Mouse (Mus musculus): ENCODE measurements around the gene Fgf18. TPM values are rescaled to one million over a fixed set of nuclear protein-coding genes. Genes with fewer than 3 reads are reported as not detected.
A peak's percentile ranks its signal among the peaks of the same experiment; 100 is the strongest.

Fgf18 gene
- polyA plus RNA-seq, 1 experiment from 2014 or later, result 9.2 TPM

DNA sequence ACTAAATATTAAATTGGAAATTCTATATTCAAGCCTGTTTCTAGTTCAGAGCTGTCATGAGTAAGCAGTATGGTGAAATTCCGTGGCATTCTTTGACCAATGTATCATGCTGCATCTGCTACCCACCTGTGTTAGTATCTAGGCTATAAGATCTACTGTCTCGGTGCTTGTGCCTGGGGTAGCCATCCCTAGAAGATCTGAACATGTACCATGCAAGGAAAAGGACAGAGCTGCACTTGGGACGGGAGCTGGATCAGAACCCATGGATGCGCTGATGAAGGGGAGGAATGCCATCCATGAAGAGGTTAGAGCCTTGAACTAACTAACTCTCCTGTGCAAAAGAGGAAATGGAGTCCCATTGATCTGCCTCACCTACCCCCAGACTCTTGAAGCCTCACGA lies 8.5 kb downstream of the Fgf18 start:
- peaks cover 8% of the 10 kb centered on the region; the same call in 1 of the 2 replicates for H3K27me3 ChIP-seq (replicated peaks)
- no peaks in the 10 kb centered on the region for H3K9me3 ChIP-seq (replicated peaks)
- H3K36me3 ChIP-seq, result no peaks in the 10 kb centered on the region
- 92% methylated on average over 5 of the region's 5 CpGs for WGBS
- H3K27ac ChIP-seq (replicated peaks), result no peak overlapping the region
- H3K4me3 ChIP-seq (replicated peaks), result no peak overlapping the region
- no peak overlapping the region for H3K4me2 ChIP-seq
- peaks cover 3% of the 10 kb centered on the region for H3K4me1 ChIP-seq
- no peak for ATAC-seq (ENCODE audit: low FRiP score)
- H3K9ac ChIP-seq (replicated peaks), result no peak overlapping the region

- H3K4me3 ChIP-seq (replicated peaks), result no peak overlapping the region
- WGBS, result 90% methylated on average over 8 of the region's 8 CpGs
- no peak overlapping the region for H3K9ac ChIP-seq (replicated peaks)
- H3K4me2 ChIP-seq, result no peak overlapping the region
- no peak for ATAC-seq (ENCODE audit: low FRiP score)
- H3K9me3 ChIP-seq (replicated peaks), result no peaks in the 10 kb centered on the region
- H3K36me3 ChIP-seq, result no peaks in the 10 kb centered on the region
- no peaks in the 10 kb centered on the region for H3K4me1 ChIP-seq
- no peak overlapping the region for H3K27ac ChIP-seq (replicated peaks)
- no peaks in the 10 kb centered on the region for H3K27me3 ChIP-seq (replicated peaks)
These were observed 12.7 kb downstream of the Fgf18 start for GRCm38 (mm10) chr11:33134391-33134986.

DNA sequence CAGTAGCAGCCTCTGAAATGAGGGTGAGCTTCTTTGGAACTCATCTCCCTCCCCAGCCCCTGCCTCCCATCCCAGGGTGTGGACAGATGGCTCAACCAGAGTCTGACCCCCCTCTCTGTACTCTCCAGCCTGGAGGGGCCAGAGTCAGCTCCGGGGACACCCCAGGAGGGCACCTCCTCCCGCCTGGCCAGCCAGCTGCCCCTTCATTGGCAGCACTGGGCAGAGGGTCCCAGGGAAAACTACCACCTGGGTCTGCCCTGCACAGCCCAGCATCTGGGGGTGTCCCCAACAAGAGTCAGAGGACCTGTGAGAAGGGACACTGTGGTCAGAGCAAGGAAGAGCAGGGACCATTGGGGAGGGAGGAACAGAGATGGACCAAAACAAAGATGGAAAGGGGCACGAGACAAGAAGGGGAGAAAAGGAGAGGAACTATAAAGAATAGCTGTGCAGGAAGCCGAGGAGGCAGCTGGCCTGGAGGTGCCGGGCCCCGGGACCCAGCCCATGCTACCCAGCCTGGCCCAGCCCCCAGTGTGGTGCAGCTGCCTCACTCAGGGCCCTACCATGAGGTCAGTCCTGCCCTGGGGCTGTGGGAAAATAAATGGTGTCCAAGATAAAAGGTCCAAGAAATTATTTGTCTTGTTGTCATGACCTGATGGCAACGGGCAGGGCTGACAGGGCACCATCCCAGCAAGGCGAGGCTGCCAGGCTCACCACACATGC lies 14.4 kb downstream of the Fgf18 start:
- WGBS, result 37% methylated on average over 8 of the region's 8 CpGs
- Histone ChIP-seq H3K9ac (replicated peaks) (no peak overlapping the region), H3K4me1 (no peaks in the 10 kb centered on the region), H3K4me2 (no peak overlapping the region), H3K36me3 (no peaks in the 10 kb centered on the region), H3K4me3 (replicated peaks) (no peak overlapping the region), H3K9me3 (replicated peaks) (no peaks in the 10 kb centered on the region), H3K27me3 (replicated peaks) (no peaks in the 10 kb centered on the region), H3K27ac (replicated peaks) (no peak overlapping the region)
- no peak for ATAC-seq (ENCODE audit: low FRiP score)

- Histone ChIP-seq H3K27me3 (replicated peaks) (peaks cover 12% of the 10 kb centered on the region), H3K4me2 (no peak overlapping the region)
- no peak for ATAC-seq (ENCODE audit: low FRiP score)
These were observed 20.1 kb downstream of the Fgf18 start for GRCm38 (mm10) chr11:33127058-33127457.

GRCm38 (mm10) chr11:33122575-33123268 lies 24.5 kb downstream of the Fgf18 start:
- ATAC-seq (ENCODE audit: low FRiP score), result no peak
- no peaks in the 10 kb centered on the region for H3K9me3 ChIP-seq (replicated peaks)
- peaks cover 8% of the 10 kb centered on the region for H3K4me1 ChIP-seq
- no peaks in the 10 kb centered on the region for H3K36me3 ChIP-seq
- H3K9ac ChIP-seq (replicated peaks), result no peak overlapping the region; the same call in 1 of the 2 replicates
- H3K27me3 ChIP-seq (replicated peaks), result peaks cover 14% of the 10 kb centered on the region
- peak overlapping the region; percentile 50 for H3K4me2 ChIP-seq
- H3K4me3 ChIP-seq (replicated peaks), result peak overlapping the region; percentile 4
- WGBS, result 4% methylated on average over 37 of the region's 37 CpGs
- no peak overlapping the region for H3K27ac ChIP-seq (replicated peaks)

More at GRCm38 (mm10) chr11:33127058-33127457, 20.1 kb downstream of the Fgf18 start:
- Histone ChIP-seq H3K4me3 (replicated peaks) (no peak overlapping the region), H3K36me3 (no peaks in the 10 kb centered on the region), H3K9me3 (replicated peaks) (no peaks in the 10 kb centered on the region), H3K4me1 (peaks cover 8% of the 10 kb centered on the region), H3K27ac (replicated peaks) (no peak overlapping the region), H3K9ac (replicated peaks) (no peak overlapping the region)

- H3K36me3 ChIP-seq, result no peaks in the 10 kb centered on the region
- peaks cover 14% of the 10 kb centered on the region for H3K27me3 ChIP-seq (replicated peaks)
- H3K4me3 ChIP-seq (replicated peaks), result no peak overlapping the region
- H3K9me3 ChIP-seq (replicated peaks), result no peaks in the 10 kb centered on the region
- H3K27ac ChIP-seq (replicated peaks), result no peak overlapping the region
- H3K9ac ChIP-seq (replicated peaks), result no peak overlapping the region
- no peak overlapping the region for H3K4me2 ChIP-seq
- WGBS, result 78% methylated on average over 8 of the region's 8 CpGs
- ATAC-seq (ENCODE audit: low FRiP score), result no peak
- peaks cover 8% of the 10 kb centered on the region for H3K4me1 ChIP-seq
These were observed 27.6 kb downstream of the Fgf18 start for GRCm38 (mm10) chr11:33119556-33119955.

DNA sequence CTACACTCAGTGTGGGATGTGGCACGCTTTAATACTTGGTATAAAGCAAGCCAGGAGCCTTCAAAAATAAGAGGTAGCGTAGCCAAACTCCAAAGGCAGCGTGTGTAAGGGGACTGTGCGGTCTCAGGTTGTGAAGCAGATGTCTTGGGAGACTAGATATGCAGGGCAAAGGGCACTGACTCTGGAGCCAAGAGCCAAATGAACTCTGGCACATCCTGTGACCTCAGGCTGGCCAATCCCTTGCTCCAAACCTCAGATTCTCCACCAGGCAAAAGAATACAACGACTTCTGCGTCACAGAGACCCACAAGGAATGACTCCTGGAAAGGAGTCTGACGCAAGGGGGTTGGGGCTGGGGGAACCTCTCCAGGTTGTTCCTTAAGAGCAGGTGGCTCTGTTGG lies 28.1 kb downstream of the Fgf18 start:
- no peak overlapping the region for H3K4me3 ChIP-seq (replicated peaks)
- H3K9ac ChIP-seq (replicated peaks), result no peak overlapping the region
- ATAC-seq (ENCODE audit: low FRiP score), result no peak
- no peaks in the 10 kb centered on the region for H3K9me3 ChIP-seq (replicated peaks)
- peaks cover 14% of the 10 kb centered on the region for H3K27me3 ChIP-seq (replicated peaks)
- WGBS, result 88% methylated on average over 7 of the region's 7 CpGs
- no peak overlapping the region for H3K27ac ChIP-seq (replicated peaks)
- H3K4me2 ChIP-seq, result no peak overlapping the region
- no peaks in the 10 kb centered on the region for H3K36me3 ChIP-seq
- peaks cover 8% of the 10 kb centered on the region for H3K4me1 ChIP-seq

DNA sequence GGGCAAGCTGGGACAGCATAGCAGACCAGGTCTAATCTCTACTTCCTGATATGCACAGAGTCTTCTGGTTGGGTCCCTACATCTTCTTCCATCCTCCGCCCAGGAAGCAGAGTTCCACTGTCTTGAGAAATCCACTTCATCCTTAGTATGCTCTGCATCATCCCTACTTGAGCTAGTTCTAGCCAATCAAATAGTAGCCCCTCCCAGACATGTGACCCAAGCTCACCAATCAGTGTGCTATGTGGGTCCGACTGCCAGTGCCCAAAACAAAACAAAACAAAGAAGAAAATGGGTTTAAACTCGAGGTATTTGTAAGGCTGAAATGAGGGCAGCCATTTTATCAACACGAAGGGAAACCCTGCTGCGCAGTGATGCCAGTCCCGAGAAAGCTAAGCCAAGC lies 28.7 kb downstream of the Fgf18 start:
- Histone ChIP-seq H3K36me3 (no peaks in the 10 kb centered on the region), H3K4me1 (peaks cover 8% of the 10 kb centered on the region), H3K9ac (replicated peaks) (no peak overlapping the region), H3K4me2 (no peak overlapping the region), H3K4me3 (replicated peaks) (no peak overlapping the region), H3K27me3 (replicated peaks) (peaks cover 8% of the 10 kb centered on the region; the same call in 1 of the 2 replicates), H3K9me3 (replicated peaks) (no peaks in the 10 kb centered on the region), H3K27ac (replicated peaks) (no peak overlapping the region)
- WGBS, result 78% methylated on average over 6 of the region's 6 CpGs
- no peak for ATAC-seq (ENCODE audit: low FRiP score)

DNA sequence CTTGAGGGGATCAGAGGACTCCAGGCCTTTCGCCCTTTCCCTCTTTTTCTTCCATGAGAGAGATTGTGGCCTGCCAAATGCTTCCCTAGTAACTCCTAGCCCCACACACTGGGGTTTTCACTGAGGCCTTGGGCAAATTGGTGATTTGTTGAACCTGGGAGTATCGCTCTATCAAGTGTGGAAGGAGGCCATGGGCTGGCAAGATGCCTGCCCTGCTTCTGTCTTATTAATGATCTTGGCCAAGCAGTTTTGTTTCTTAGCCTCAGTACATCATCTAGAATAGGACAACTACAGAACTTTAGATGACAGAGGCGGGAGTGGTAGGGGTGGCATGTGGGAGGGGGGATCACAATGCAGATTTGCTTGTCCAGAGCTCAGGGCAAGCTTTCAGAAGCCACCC lies 31.4 kb downstream of the Fgf18 start:
- Histone ChIP-seq H3K36me3 (no peaks in the 10 kb centered on the region), H3K27me3 (replicated peaks) (no peaks in the 10 kb centered on the region), H3K4me3 (replicated peaks) (no peak overlapping the region), H3K9ac (replicated peaks) (no peak overlapping the region), H3K4me1 (no peaks in the 10 kb centered on the region), H3K27ac (replicated peaks) (no peak overlapping the region), H3K4me2 (no peak overlapping the region), H3K9me3 (replicated peaks) (no peaks in the 10 kb centered on the region)
- WGBS, result 78% methylated on average over 3 of the region's 3 CpGs
- ATAC-seq (ENCODE audit: low FRiP score), result no peak

DNA sequence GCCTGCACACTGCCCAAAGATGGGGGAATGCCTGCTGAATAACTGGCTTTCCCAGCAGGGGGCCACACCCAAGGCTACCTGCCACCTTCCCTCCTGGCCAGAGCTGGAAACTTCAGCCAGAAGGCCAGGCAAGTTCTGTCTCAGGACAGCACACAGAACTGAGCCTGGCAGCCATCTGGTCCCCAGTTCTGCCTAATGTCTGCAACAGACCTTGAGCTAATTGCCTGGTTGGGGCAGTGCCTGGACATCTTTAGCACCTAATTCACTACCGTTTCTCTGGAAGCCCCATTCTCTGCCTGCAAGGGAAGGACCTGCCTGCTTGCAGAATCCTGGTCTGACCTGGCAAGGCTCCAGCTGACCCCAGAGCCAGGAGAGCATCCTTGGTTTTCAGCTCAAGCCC lies 34.8 kb downstream of the Fgf18 start:
- no peaks in the 10 kb centered on the region for H3K4me1 ChIP-seq
- H3K4me2 ChIP-seq, result no peak overlapping the region
- H3K9ac ChIP-seq (replicated peaks), result no peak overlapping the region
- no peaks in the 10 kb centered on the region for H3K36me3 ChIP-seq
- ATAC-seq (ENCODE audit: low FRiP score), result no peak
- no peaks in the 10 kb centered on the region for H3K9me3 ChIP-seq (replicated peaks)
- H3K27me3 ChIP-seq (replicated peaks), result no peaks in the 10 kb centered on the region
- H3K27ac ChIP-seq (replicated peaks), result no peak overlapping the region
- WGBS, result 9% methylated on average over 1 of the region's 1 CpGs
- no peak overlapping the region for H3K4me3 ChIP-seq (replicated peaks)

DNA sequence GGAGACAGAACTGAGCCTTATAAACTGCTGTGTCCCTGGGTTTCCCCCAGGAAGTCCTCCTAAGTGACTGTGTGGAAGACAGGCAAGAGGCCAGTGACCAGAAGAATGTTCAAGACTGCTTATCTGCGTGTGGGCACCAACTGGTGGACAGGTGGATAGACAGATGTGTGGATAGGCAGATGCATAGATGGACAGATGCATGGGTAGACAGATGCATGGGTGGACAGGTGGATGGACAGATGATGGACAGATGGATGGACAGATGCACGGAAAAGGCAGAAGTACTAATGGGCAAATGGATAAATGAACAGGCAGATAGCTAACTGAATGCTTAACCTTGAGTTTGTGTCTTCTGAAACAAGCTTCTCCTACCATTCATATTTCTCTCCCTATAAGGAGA lies 37.1 kb downstream of the Fgf18 start:
- ATAC-seq (ENCODE audit: low FRiP score), result no peak

GRCm38 (mm10) chr11:33107540-33107939 lies 39.7 kb downstream of the Fgf18 start:
- WGBS, result 33% methylated on average over 3 of the region's 3 CpGs
- Histone ChIP-seq H3K9me3 (replicated peaks) (no peaks in the 10 kb centered on the region), H3K4me3 (replicated peaks) (no peak overlapping the region), H3K36me3 (no peaks in the 10 kb centered on the region), H3K4me2 (no peak overlapping the region), H3K9ac (replicated peaks) (no peak overlapping the region), H3K4me1 (no peaks in the 10 kb centered on the region), H3K27ac (replicated peaks) (no peak overlapping the region), H3K27me3 (replicated peaks) (no peaks in the 10 kb centered on the region)
- ATAC-seq (ENCODE audit: low FRiP score), result no peak

More for the DNA sequence above, 37.1 kb downstream of the Fgf18 start:
- Histone ChIP-seq H3K4me1 (no peaks in the 10 kb centered on the region), H3K4me2 (no peak overlapping the region), H3K27ac (replicated peaks) (no peak overlapping the region), H3K36me3 (no peaks in the 10 kb centered on the region), H3K4me3 (replicated peaks) (no peak overlapping the region), H3K27me3 (replicated peaks) (no peaks in the 10 kb centered on the region), H3K9me3 (replicated peaks) (no peaks in the 10 kb centered on the region), H3K9ac (replicated peaks) (no peak overlapping the region)
- 89% methylated on average over 2 of the region's 2 CpGs for WGBS

Data from neural tube, embryonic 15.5 days (tissue).